Mouse (Mus musculus) mouse trophoblast stem cell (cell line): ENCODE measurements around the gene Sh3d21.

ENCODE experiments used
- in situ Hi-C, 2 experiments: fragments of 300-500 bp; cut with MseI, MboI; formaldehyde crosslinking; loops; 2 replicates in 1 of 2; 3 replicates in 1 of 2; pipeline ENCODE4 v1.15.1; 2025

The Sh3d21 gene

GRCm38 (mm10) chr4:126146974-126147532 lies 16.2 kb downstream of the Sh3d21 start:
- in situ Hi-C loops, result no loop called here

DNA sequence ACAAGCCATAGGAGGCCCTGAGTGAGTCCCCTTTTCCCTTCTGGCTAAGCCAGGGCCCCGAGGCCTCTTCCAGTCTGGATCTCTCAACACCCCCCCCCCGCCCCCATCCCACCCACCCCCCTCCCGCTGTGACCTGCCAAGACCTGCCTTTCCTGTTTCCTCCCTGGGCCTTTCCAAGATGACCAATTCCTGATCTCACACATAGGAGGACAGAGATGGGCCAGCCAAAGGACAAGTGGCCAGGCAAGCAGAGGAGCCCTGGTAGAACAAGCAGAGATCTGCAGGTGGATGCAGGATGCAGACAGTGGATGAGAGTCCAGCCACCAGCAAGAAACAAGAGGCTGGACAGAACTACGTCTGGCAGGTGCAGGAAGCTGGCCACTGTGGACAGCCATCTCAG lies 17.9 kb downstream of the Sh3d21 start:
- in situ Hi-C loops, result no loop called here

DNA sequence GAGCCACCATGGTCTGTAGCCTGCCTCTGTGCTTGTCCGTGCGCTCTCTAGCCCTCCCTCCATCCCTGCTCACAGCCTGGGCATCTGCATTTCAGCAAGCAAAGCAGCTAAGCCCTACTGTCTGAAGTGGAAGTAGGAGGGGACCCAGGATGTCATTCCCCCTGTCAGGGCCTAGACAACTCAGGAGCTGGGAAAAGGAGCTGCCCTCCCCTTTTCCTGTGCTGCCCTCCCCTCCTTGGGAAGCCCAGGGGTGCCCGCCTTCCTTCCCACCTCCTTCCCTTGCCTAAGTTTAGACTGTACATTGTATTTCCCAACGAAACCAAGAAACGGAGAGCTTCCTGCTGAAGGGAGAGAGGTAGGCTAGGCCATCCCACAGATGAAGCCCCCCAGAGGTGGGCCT lies 22.3 kb downstream of the Sh3d21 start:
- in situ Hi-C loops, result no loop called here

DNA sequence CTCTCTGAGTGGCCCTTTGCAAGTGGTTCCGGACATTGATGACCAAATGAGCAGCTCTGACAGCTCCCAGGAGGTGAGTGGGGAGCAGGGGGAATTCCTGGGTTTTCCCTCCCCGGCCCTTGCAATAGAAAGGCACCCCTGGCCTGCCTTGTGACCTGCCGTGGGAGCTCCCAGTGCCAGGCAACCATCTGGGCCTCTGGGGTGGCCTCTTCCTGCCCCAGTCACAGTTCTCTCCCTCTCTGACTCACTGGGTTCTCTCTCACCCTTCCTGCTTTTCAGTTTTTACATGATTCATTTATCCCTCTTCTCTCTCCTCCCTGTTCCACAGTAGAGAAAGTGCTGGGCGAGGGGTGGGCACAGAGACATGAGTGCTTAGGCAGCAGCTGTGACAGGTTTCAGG lies 25.5 kb downstream of the Sh3d21 start:
- in situ Hi-C loops, result no loop called here

GRCm38 (mm10) chr4:126134639-126135038 lies 28.7 kb downstream of the Sh3d21 start:
- in situ Hi-C loops, result no loop called here

DNA sequence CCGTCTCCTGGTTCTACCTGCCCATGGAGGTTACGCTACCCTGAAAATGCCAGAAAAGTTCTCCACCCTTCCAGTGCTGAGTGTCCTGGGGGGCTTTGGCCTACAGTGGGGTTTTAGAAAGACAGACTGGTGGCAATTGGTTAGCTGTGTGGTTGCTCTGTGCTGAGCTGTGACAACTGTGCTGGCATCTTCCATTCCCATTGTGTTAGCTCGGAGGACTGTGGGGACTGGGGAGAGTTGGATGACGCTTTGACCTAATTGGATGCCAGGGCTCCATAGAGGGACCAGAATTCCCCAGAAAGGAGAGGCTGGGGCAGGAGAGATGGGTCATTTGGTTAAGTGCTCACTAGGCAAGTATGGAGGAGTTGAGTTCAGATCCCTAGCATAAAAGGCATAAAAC lies 29.1 kb downstream of the Sh3d21 start:
- in situ Hi-C loops, result no loop called here

DNA sequence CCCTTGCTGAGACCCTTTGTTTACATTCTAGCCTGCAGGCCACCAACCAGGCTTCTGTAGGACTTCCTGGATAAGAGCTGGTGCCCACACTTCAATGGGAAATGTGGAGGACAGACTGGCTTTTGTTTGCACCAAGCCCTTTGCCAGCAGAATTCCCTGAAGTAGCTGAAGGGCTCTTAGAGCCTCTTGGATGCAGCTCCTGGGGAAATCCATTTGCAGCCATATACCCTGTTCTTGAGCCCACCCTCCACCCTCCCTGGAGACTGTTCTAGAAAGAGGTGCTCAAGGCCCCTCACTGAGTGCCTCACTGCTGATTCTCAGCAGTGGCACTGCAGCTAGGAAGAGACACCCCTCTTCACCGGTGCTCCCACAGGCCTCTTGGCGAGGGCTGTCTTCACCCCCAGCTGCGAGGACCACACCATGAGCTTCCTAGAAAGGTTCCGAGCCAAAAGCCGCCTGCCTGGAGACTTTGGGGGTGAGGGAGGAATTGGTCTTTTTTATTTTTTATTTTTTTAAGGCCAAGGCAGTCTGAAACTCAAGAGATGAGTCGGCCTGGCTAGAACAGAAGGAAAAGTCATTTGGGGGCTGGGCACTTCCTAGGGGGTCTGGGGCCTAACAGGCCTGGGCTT lies 30.5 kb downstream of the Sh3d21 start:
- in situ Hi-C loops, result no loop called here

- in situ Hi-C loops, result no loop called here
Measured at GRCm38 (mm10) chr4:126131290-126132121, 31.8 kb downstream of the Sh3d21 start.

GRCm38 (mm10) chr4:126130502-126130901 lies 32.8 kb downstream of the Sh3d21 start:
- in situ Hi-C loops, result no loop called here

DNA sequence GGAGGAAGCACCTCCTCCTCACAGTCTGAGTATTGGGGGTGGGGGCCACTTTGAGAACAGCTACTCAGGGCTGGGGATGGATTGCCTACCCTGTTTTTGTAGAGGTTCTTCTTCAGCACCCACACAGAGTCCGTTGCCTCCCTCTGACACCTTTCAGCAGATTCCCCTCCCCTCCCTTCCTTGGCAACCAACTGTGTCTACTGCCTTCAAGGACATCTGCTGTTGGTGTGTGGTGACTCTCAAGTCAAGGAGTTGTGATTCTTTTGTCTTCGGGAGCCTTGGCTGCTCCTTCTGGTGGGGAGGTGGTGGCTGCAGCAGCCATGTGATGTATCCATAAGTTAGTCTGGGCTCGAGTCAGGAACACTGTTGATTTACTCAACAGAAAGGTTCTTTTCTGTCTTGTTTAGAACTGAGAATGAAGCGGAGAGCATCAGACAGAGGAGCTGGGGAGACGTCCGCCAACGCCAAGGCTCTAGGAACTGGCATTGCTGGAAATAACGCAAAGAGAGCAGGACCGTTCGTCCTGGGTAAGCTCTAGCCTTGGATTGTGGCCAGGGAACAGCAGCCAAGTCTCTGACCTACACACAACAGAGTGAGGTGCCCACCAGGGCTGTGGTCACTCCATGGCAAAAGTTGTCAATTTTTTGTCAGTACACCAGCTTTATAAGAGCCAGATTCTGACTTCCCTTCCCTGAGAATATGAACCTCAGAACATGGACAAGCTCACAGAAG lies 39.8 kb downstream of the Sh3d21 start:
- in situ Hi-C loops, result no loop called here

- in situ Hi-C loops, result no loop called here
Measured at GRCm38 (mm10) chr4:126120506-126120905, 42.8 kb downstream of the Sh3d21 start.

DNA sequence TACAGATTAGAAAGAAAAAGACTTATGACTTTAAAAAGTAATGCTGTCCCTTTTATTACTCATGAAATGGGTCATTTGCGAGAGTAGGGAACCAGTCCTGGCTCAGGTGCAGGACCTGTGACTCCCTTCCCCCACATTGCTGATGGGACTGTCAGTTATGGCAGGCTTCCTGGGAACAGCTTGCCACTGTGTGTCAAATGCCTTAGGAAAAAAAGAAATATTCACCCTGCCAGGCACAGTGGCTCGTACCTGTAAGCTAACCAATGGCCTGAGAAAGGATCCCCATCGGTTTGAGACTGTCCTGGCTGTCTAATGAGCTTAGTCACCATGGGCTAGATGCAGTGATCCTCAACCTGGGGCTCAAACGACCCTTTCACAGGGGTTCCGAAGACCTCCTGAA lies 43.2 kb downstream of the Sh3d21 start:
- in situ Hi-C loops, result no loop called here

GRCm38 (mm10) chr4:126119051-126119450 lies 44.2 kb downstream of the Sh3d21 start:
- in situ Hi-C loops, result no loop called here

DNA sequence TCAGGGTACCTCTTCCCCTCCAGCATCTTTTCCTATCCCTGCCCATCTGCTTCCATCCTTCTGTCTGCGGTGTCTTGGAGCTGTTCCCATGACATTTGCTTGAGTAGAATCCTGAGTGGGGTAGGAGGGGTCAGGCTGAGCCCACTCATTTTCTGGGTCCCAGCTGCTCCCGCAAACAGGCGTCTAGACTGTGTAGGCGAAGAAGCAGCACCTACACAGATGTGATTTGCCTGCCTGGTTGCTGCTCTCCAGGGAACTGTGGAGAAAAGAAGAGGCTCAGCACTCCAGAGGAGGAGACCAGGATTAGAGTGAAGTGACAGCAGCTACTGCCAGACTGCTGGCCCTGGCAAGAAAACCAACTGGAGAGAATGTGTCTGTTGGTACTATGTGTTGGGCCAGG lies 44.6 kb downstream of the Sh3d21 start:
- in situ Hi-C loops, result no loop called here

- in situ Hi-C loops, result no loop called here
Measured at GRCm38 (mm10) chr4:126117116-126117515, 46.2 kb downstream of the Sh3d21 start.

DNA sequence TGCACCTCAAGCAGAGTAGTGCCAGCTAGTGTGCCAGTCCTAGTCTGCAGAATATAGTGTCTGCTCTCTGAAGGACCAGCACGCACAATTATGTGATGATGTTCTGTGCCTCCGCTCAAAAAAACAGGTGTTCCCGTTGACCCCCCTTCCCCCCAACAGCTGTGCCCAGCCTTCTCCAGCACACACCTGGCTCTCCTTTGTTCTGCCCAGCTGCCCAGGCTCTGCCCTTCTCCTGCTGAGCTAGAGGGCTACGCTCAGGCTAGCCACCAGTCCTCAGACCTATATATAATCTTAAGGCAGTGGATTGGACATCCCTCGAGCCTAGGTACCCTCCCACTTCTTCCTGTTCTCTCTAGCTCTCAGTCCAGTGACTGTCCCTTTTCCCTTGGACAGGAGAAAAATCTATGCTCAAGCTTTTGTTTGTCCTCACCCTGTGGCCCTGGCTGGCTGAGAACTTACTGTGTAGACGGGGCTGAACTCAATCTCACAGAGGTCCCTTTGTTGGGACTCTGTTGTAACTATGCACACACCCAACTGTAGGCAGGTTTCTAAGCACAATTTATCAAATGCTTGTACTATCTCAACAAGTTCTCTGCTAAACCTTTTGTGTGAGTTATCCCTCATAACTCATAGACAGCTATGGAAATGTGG lies 47.3 kb downstream of the Sh3d21 start:
- in situ Hi-C loops, result no loop called here

DNA sequence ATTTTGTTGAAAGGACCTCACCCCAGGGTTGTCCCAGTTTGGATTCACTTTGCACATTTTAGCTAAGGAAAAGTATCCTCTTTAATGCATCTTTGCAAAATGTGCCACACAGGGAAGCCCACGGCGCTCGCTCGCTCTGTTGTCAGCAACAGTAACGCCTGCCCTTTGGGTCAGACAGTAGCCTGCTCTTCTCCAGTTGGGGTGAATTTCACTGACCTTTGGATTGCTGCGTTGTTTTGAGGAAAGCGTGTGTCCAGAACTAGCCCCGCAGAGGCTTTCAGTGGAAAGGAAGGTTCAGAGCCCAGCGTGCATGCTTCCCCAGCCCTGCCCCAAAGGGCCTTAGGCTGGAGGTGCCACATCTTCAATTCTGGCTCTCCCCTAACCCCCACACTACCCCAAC lies 47.9 kb downstream of the Sh3d21 start:
- in situ Hi-C loops, result no loop called here

DNA sequence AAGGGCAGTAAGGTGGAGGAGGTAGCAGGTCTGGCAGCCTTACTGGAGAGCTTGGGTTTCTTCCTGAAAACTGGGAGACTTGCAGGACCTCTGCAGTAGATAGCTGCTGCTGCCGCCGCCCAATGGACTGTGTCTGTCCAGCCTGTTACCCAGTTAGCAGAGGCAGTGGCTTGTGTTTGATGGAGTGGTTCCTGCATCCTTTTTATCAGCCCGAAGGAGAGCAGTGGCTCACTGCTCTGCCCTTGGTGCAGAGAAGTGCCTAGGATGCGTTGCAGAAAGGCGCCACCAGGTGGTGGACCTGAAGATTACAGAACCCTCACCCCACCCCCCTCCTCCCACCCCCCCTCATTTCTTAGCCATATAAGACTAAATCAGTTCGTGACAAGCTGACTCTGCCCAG lies 49.3 kb downstream of the Sh3d21 start:
- in situ Hi-C loops, result no loop called here

DNA sequence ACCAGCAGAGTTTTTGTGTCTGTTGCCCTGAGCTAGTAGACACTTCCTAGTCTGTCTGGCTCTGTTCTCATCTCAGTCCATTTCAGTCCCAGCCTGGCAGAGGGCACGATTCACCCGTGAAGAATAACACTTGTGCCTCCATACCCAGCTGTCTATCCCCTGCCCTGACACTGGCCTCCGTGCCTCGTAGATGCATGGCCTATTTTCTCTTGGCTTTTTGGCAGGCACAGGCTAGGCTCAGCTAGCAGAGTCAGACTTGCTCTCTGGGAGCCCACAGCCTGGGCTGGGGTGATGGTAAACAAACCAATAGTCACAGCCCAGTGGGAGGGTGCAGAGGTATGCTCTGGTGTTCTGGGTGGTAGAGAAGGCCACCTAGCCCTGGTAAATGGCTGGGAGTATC lies 50.0 kb downstream of the Sh3d21 start:
- in situ Hi-C loops, result no loop called here

DNA sequence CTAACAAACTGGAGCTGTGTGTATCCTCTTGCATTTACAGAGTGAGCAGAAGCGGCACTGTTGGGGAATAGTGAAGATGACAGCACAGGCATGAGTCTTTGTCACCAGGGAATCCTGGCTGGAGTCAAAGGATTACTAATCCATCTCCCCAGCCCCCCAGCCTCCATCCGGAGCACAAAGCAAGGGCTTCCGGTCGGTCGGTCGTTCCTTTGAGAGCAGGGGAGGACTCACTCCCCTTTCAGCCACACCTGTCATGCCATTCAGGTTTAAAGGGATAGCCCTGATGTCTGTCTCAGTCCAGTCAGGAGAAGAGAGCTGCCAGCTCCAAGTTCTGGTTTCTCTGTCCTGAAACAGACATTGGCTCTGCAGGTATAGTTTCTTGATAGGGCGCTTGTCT lies 52.1 kb downstream of the Sh3d21 start:
- in situ Hi-C loops, result no loop called here

DNA sequence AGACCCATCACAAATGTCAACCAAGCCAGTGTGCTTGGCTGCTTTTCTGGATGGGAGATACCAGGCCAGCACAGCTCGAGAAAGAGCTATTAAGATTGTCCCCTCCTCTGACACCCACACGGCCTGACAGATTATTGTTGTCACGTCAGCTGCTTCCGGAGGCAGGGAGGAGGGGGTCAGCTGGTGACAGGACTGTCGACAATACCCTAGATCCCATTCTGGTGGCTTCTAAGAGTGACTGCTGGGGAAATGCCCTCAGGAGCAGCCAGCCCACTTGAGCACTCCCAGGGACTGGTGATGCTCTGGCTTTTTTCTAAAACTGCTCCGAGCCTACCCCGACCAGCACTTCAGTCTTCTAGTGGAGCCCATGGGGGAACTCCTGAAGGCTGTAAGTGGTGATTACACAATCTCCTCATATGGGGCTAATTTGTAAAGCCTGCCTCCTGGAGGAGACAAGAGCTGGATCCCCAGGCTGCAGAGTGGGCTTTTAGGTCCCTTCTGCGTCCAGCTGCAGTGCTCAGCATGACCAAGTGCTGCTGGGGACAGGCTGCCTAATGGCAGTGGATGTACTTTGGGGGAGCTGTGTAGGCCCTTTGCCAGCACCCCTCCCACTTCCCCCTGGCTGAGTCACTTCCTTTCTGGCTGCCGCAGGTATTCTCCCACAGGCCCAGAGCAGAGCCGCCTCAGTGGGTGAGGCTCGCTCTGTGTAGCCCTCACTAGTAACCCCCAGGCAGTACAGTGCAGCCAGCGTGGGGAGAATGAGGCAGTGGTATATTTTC lies 52.7 kb downstream of the Sh3d21 start:
- in situ Hi-C loops, result no loop called here
